Mouse (Mus musculus): ENCODE measurements around the gene Emb.

- TF ChIP-seq CTCF (IDR thresholded peaks at IDR 0.05) (no peak), EP300 (IDR thresholded peaks at IDR 0.05) (no peak)
These were observed at the start of gene Emb for GRCm38 (mm10) chr13:117208236-117208635.
